Mouse (Mus musculus) E14TG2a.4 (cell line): Measurements from ENCODE around the gene Emp2.

ENCODE experiments used
- H3K27me3 ChIP-seq: 2 replicates; pipeline ENCODE4 v1.6.1; 2014; ENCODE audit warnings: low read length, control low read depth; ENCODE audit not compliant: insufficient read depth
- H3K36me3 ChIP-seq: 2 replicates; pipeline ENCODE4 v1.6.1; 2014; ENCODE audit warnings: low read length, control low read depth; ENCODE audit not compliant: insufficient read depth
- H3K4me1 ChIP-seq: replicated peaks from 2 replicates; pipeline ENCODE4 v1.6.1; 2014; ENCODE audit warnings: low read depth, low read length, control low read depth
- H3K4me3 ChIP-seq: replicated peaks from 2 replicates; pipeline ENCODE4 v1.5.1; 2014; ENCODE audit warnings: mild to moderate bottlenecking, low read length
- H3K9me3 ChIP-seq: 2 replicates; pipeline ENCODE4 v1.6.1; 2014; ENCODE audit warnings: low read length, control low read depth
- CTCF ChIP-seq: conservative IDR thresholded peaks from 2 replicates; pipeline ENCODE4 v1.5.1; 2014; ENCODE audit warnings: low read length
- NANOG ChIP-seq: IDR thresholded peaks from 2 replicates; pipeline ENCODE4 v1.6.1; 2014; ENCODE audit warnings: borderline replicate concordance, low read length, mixed read lengths
- POU5F1 ChIP-seq: IDR thresholded peaks from 2 replicates; pipeline ENCODE4 v1.6.1; 2014; ENCODE audit warnings: low read length, borderline replicate concordance

Emp2 gene

GRCm38 (mm10) chr16:10341110-10341509 lies 27.3 kb upstream of the Emp2 start:
- no peaks in the 10 kb centered on the region for H3K36me3 ChIP-seq
- H3K27me3 ChIP-seq, result peaks cover 20% of the 10 kb centered on the region
- H3K9me3 ChIP-seq, result peaks cover 6% of the 10 kb centered on the region
- TF ChIP-seq CTCF, result no peak
- no peak for TF ChIP-seq NANOG
- no peak for TF ChIP-seq POU5F1
- H3K4me1 ChIP-seq, result peaks cover 34% of the 10 kb centered on the region
- H3K4me3 ChIP-seq, result no peak overlapping the region

GRCm38 (mm10) chr16:10339930-10340329 lies 26.2 kb upstream of the Emp2 start:
- TF ChIP-seq CTCF (no peak), POU5F1 (no peak), NANOG (no peak)
- H3K9me3 ChIP-seq, result peaks cover 6% of the 10 kb centered on the region

DNA sequence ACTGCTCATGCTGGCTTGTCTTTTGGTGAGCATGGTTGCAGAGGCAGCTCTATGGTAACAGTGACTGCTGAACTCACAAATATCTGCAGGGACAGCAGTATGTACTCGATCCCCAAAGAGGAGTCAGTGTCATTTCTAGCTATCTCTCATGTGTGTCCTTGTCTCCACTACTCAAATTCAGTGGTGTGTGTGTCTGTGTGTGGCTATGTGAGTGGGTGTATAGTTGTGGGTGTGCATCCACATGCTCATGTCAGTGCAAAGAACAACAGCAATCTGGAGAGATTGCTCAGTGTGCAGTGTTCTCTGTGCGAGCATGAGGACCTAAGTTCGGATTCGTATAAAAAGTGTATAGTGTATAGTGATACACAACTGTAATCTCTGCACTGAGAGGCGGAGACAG lies 24.8 kb upstream of the Emp2 start:
- TF ChIP-seq NANOG, result no peak
- TF ChIP-seq POU5F1, result no peak
- no peak for TF ChIP-seq CTCF
- Histone ChIP-seq H3K4me3 (no peak overlapping the region), H3K4me1 (peaks cover 29% of the 10 kb centered on the region), H3K27me3 (peaks cover 12% of the 10 kb centered on the region), H3K9me3 (peaks cover 6% of the 10 kb centered on the region), H3K36me3 (no peaks in the 10 kb centered on the region)

More at GRCm38 (mm10) chr16:10339930-10340329, 26.2 kb upstream of the Emp2 start:
- H3K4me3 ChIP-seq, result no peak overlapping the region
- no peaks in the 10 kb centered on the region for H3K36me3 ChIP-seq
- peaks cover 32% of the 10 kb centered on the region for H3K4me1 ChIP-seq
- peaks cover 17% of the 10 kb centered on the region for H3K27me3 ChIP-seq

- TF ChIP-seq CTCF (no peak), NANOG (no peak), POU5F1 (no peak)
- Histone ChIP-seq H3K4me3 (no peak overlapping the region), H3K36me3 (no peaks in the 10 kb centered on the region), H3K27me3 (peaks cover 8% of the 10 kb centered on the region; the same call in 1 of the 2 replicates), H3K4me1 (peaks cover 36% of the 10 kb centered on the region), H3K9me3 (peaks cover 6% of the 10 kb centered on the region)
Observed at GRCm38 (mm10) chr16:10337422-10338197, 23.8 kb upstream of the Emp2 start.

DNA sequence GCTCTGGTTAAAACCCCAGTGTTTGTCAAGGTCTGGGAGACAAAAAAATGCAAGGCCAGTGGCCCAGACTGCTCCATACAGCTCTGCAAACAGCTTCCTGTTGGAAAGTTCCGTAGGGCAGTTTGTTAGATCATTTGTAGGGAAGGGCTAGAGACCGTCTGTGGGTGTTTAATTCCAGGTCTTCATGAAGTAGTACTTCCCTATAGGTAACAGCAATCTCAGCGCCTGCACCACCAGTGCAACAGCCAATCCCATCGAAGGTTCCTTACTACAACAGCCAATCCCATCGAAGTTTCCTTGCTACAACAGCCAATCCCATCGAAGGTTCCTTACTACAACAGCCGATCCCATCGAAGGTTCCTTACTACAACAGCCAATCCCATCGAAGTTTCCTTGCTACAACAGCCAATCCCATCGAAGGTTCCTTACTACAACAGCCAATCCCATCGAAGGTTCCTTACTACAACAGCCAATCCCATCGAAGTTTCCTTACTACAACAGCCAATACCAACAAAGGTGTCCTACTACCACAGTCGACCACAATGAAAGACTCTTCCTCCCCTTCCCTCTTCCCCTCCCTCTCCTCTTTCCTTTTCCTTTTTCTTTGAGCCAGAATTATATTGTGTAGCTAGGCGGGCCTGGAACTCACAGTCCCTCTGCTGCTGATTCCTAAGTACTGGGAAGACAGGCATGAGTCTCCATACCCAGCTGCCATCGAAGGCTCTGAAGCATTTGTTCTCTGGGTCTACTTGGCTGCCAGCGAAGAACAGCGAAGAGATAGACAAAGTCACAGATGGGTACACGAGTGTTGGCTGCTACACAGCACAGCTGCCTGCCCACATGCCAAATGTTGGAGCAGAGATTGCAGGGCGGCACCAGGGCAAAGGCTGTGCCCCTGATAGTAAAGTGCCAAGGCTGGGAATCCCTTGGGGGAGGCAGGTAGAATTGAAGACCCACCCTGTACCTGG lies 23.0 kb upstream of the Emp2 start:
- Histone ChIP-seq H3K27me3 (peaks cover 14% of the 10 kb centered on the region), H3K4me3 (no peak overlapping the region), H3K36me3 (no peaks in the 10 kb centered on the region), H3K9me3 (peaks cover 6% of the 10 kb centered on the region), H3K4me1 (peaks cover 31% of the 10 kb centered on the region)
- TF ChIP-seq POU5F1 (no peak), CTCF (no peak), NANOG (no peak)

DNA sequence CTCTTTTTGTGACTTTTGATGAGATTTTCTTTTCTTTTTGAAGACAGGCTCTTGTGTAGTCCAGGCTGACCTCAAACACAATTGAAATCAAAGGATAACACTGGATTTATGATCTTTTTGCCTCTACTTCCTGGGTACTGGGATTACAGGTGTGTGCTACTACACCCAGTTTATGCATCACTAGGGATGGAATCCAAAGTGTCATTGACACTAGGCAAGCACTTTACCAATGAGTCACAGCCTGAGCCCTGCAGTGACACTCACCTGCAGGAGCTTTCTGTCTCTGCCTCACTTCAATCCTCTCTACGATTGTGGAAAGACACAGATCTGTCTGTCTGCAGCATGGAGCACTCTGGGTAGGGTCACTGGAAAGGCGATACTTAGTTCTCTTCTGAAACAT lies 22.2 kb upstream of the Emp2 start:
- Histone ChIP-seq H3K27me3 (peaks cover 20% of the 10 kb centered on the region), H3K4me1 (peaks cover 36% of the 10 kb centered on the region), H3K36me3 (no peaks in the 10 kb centered on the region), H3K9me3 (peaks cover 6% of the 10 kb centered on the region), H3K4me3 (no peak overlapping the region)
- no peak for TF ChIP-seq NANOG

DNA sequence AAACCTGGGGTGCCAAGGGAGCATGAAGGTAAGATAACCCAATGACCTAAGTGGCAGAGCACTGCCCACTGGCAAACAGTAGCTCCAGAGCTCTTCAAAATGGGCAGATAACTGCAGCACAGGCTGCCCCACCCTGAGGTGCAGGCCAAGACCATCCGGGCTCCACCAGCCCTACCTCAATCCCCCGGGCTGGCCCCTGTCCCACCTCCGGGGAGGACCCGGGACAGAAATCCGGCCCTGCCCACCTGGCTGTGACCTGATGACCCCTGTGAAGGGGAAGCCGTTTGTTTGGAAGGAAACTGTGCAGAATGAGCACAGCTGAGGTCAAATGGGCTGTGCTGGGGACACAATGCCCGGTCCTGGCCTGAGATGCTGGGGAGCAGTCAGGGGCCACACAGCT lies 19.0 kb upstream of the Emp2 start:
- Histone ChIP-seq H3K36me3 (no peaks in the 10 kb centered on the region), H3K4me3 (no peak overlapping the region), H3K9me3 (no peaks in the 10 kb centered on the region), H3K27me3 (peaks cover 32% of the 10 kb centered on the region), H3K4me1 (peaks cover 49% of the 10 kb centered on the region)
- TF ChIP-seq NANOG, result no peak
- no peak for TF ChIP-seq POU5F1
- TF ChIP-seq CTCF, result no peak

GRCm38 (mm10) chr16:10330586-10331495 lies 17.1 kb upstream of the Emp2 start:
- Histone ChIP-seq H3K36me3 (no peaks in the 10 kb centered on the region), H3K4me1 (peaks cover 42% of the 10 kb centered on the region), H3K9me3 (no peaks in the 10 kb centered on the region), H3K4me3 (no peak overlapping the region), H3K27me3 (peaks cover 37% of the 10 kb centered on the region)
- TF ChIP-seq POU5F1 (no peak), CTCF (no peak), NANOG (no peak)
